Mouse (Mus musculus) heart, embryonic 13.5 days (tissue): ENCODE measurements around the gene Slain1. TPM values are rescaled to one million over a fixed set of nuclear protein-coding genes. Genes with fewer than 3 reads are reported as not detected.
"Not testable (repeated sequence)": the region's sequence is repeated elsewhere in the genome, so short reads cannot be mapped to it uniquely, and the experiment has no call there.

Source experiments
- ATAC-seq: fragments of 200-750 bp; cut with Nextera tagmentation; 2 replicates; pipeline ENCODE4 v1.8.0; 2017; ENCODE audit warnings: moderate TSS enrichment; ENCODE audit not compliant: insufficient number of reproducible peaks, low FRiP score, low TSS enrichment; ENCODE audit errors: extremely low read depth
- H3K27ac ChIP-seq: fragments of 300-500 bp; sonication (generic); replicated peaks from 2 replicates; pipeline ENCODE4 v1.5.1; 2015; ENCODE audit warnings: moderate library complexity, mild to moderate bottlenecking, inconsistent platforms
- H3K27me3 ChIP-seq: fragments of 300-500 bp; sonication (generic); replicated peaks from 2 replicates; pipeline ENCODE4 v1.6.1; 2015; ENCODE audit warnings: mild to moderate bottlenecking, inconsistent platforms
- H3K36me3 ChIP-seq: fragments of 300-500 bp; sonication (generic); 2 replicates; pipeline ENCODE4 v1.6.1; 2015; ENCODE audit warnings: mild to moderate bottlenecking, inconsistent platforms
- H3K4me1 ChIP-seq: fragments of 300-500 bp; sonication (generic); 2 replicates; pipeline ENCODE4 v1.6.1; 2015; ENCODE audit warnings: inconsistent platforms
- H3K4me2 ChIP-seq: fragments of 300-500 bp; sonication (generic); 2 replicates; pipeline ENCODE4 v1.6.1; 2015; ENCODE audit warnings: inconsistent platforms, mild to moderate bottlenecking, moderate library complexity
- H3K4me3 ChIP-seq: fragments of 300-500 bp; sonication (generic); 2 replicates; pipeline ENCODE4 v1.5.1; 2015; ENCODE audit warnings: moderate library complexity, mild to moderate bottlenecking, inconsistent platforms
- H3K9ac ChIP-seq: fragments of 300-500 bp; sonication (generic); 2 replicates; pipeline ENCODE4 v1.6.1; 2015; ENCODE audit warnings: inconsistent platforms, mild to moderate bottlenecking, moderate library complexity
- H3K9me3 ChIP-seq: fragments of 300-500 bp; sonication (generic); 2 replicates; pipeline ENCODE4 v1.6.1; 2016; ENCODE audit warnings: inconsistent platforms
- WGBS: fragments of 180-500 bp; shearing (Covaris S2); methylation state at CpG from one replicate; pipeline ENCODE4 v1.1.7; 2015; ENCODE audit warnings: mixed read lengths; 5-methylcytosine and 5-hydroxymethylcytosine counted together
- polyA plus RNA-seq: library from polyadenylated mRNA; unstranded; fragments of >200 nt; fragmentation: Nextera tagmentation; extraction: Ambion mirVana; gene quantifications from 2 replicates; pipeline ENCODE4 v1.2.1, GENCODE M21; 2015

Gene Slain1
- polyA plus RNA-seq, 1 experiment from 2014 or later, result 0.31 TPM

- H3K27ac ChIP-seq, result no peak overlapping the region
- no peaks in the 10 kb centered on the region; the same call in 1 of the 2 replicates for H3K27me3 ChIP-seq
- H3K9me3 ChIP-seq, result no peaks in the 10 kb centered on the region
- H3K9ac ChIP-seq, result no peak overlapping the region
- WGBS, result 83% methylated on average over 9 of the region's 9 CpGs
- no peaks in the 10 kb centered on the region for H3K36me3 ChIP-seq
- ATAC-seq, result no peak
- peaks cover 4% of the 10 kb centered on the region; the same call in 1 of the 2 replicates for H3K4me1 ChIP-seq
- no peak overlapping the region for H3K4me3 ChIP-seq
- no peak overlapping the region for H3K4me2 ChIP-seq
Observed at GRCm38 (mm10) chr14:103723314-103723713, 73.3 kb downstream of the Slain1 start.

- 47% methylated on average over 4 of the region's 4 CpGs for WGBS
- H3K9ac ChIP-seq, result no peak overlapping the region
- H3K4me2 ChIP-seq, result no peak overlapping the region
- no peaks in the 10 kb centered on the region for H3K9me3 ChIP-seq
- no peaks in the 10 kb centered on the region for H3K27me3 ChIP-seq
- peaks cover 4% of the 10 kb centered on the region; the same call in 1 of the 2 replicates for H3K4me1 ChIP-seq
- H3K27ac ChIP-seq, result no peak overlapping the region
- no peaks in the 10 kb centered on the region for H3K36me3 ChIP-seq
- H3K4me3 ChIP-seq, result no peak overlapping the region
- ATAC-seq, result no peak
Observed at GRCm38 (mm10) chr14:103723841-103724240, 73.8 kb downstream of the Slain1 start.

- Histone ChIP-seq H3K4me2 (no peak overlapping the region), H3K4me3 (no peak overlapping the region), H3K27me3 (no peaks in the 10 kb centered on the region), H3K9me3 (no peaks in the 10 kb centered on the region), H3K9ac (no peak overlapping the region), H3K36me3 (no peaks in the 10 kb centered on the region), H3K4me1 (no peaks in the 10 kb centered on the region), H3K27ac (no peak overlapping the region)
- ATAC-seq, result no peak
- WGBS, result 80% methylated on average over 8 of the region's 8 CpGs
Observed at GRCm38 (mm10) chr14:103728506-103728905, 78.5 kb downstream of the Slain1 start.

- Histone ChIP-seq H3K4me1 (no peaks in the 10 kb centered on the region), H3K4me2 (no peak overlapping the region), H3K9me3 (no peaks in the 10 kb centered on the region), H3K36me3 (no peaks in the 10 kb centered on the region), H3K27me3 (no peaks in the 10 kb centered on the region), H3K27ac (no peak overlapping the region), H3K4me3 (no peak overlapping the region), H3K9ac (no peak overlapping the region)
- no peak for ATAC-seq
- 69% methylated on average over 23 of the region's 23 CpGs for WGBS
Observed at GRCm38 (mm10) chr14:103728951-103729725, 79.1 kb downstream of the Slain1 start.

- Histone ChIP-seq H3K9me3 (no peaks in the 10 kb centered on the region), H3K4me1 (no peaks in the 10 kb centered on the region), H3K4me2 (no peak overlapping the region), H3K9ac (no peak overlapping the region), H3K27ac (no peak overlapping the region), H3K27me3 (no peaks in the 10 kb centered on the region), H3K36me3 (no peaks in the 10 kb centered on the region), H3K4me3 (no peak overlapping the region)
- 68% methylated on average over 11 of the region's 11 CpGs for WGBS
- no peak for ATAC-seq
Observed at GRCm38 (mm10) chr14:103729760-103730367, 79.8 kb downstream of the Slain1 start.

GRCm38 (mm10) chr14:103732626-103733025 lies 82.6 kb downstream of the Slain1 start:
- H3K9ac ChIP-seq, result no peak overlapping the region
- H3K9me3 ChIP-seq, result no peaks in the 10 kb centered on the region
- H3K4me3 ChIP-seq, result no peak overlapping the region
- no peaks in the 10 kb centered on the region for H3K4me1 ChIP-seq
- WGBS, result 53% methylated on average over 1 of the region's 1 CpGs
- H3K4me2 ChIP-seq, result no peak overlapping the region
- H3K27me3 ChIP-seq, result no peaks in the 10 kb centered on the region
- H3K27ac ChIP-seq, result no peak overlapping the region
- ATAC-seq, result no peak
- no peaks in the 10 kb centered on the region for H3K36me3 ChIP-seq

- Histone ChIP-seq H3K27ac (no peak overlapping the region), H3K4me3 (no peak overlapping the region), H3K4me2 (no peak overlapping the region), H3K9ac (no peak overlapping the region), H3K36me3 (no peaks in the 10 kb centered on the region), H3K4me1 (no peaks in the 10 kb centered on the region), H3K27me3 (no peaks in the 10 kb centered on the region), H3K9me3 (no peaks in the 10 kb centered on the region)
- ATAC-seq, result no peak
- WGBS, result 73% methylated on average over 7 of the region's 7 CpGs
Observed at GRCm38 (mm10) chr14:103741216-103741615, 91.2 kb downstream of the Slain1 start.

- Histone ChIP-seq H3K27me3 (no peaks in the 10 kb centered on the region), H3K4me3 (no peak overlapping the region), H3K9me3 (no peaks in the 10 kb centered on the region), H3K9ac (no peak overlapping the region), H3K4me2 (no peak overlapping the region), H3K27ac (no peak overlapping the region), H3K4me1 (no peaks in the 10 kb centered on the region), H3K36me3 (no peaks in the 10 kb centered on the region)
- 64% methylated on average over 8 of the region's 8 CpGs for WGBS
- ATAC-seq, result no peak
Observed at GRCm38 (mm10) chr14:103742150-103742549, 92.1 kb downstream of the Slain1 start.

- Histone ChIP-seq H3K27me3 (no peaks in the 10 kb centered on the region), H3K4me1 (no peaks in the 10 kb centered on the region), H3K4me3 (no peak overlapping the region), H3K4me2 (no peak overlapping the region), H3K9me3 (no peaks in the 10 kb centered on the region), H3K36me3 (no peaks in the 10 kb centered on the region), H3K9ac (no peak overlapping the region), H3K27ac (no peak overlapping the region)
- WGBS, result 54% methylated on average over 6 of the region's 6 CpGs
- ATAC-seq, result no peak
Observed at GRCm38 (mm10) chr14:103747345-103747744, 97.3 kb downstream of the Slain1 start.

- not testable (repeated sequence) for H3K27ac ChIP-seq, H3K9me3 ChIP-seq, H3K27me3 ChIP-seq, H3K36me3 ChIP-seq, ATAC-seq, H3K4me2 ChIP-seq, H3K9ac ChIP-seq, H3K4me1 ChIP-seq, H3K4me3 ChIP-seq
- 75% methylated on average over 4 of the region's 4 CpGs for WGBS
Observed at GRCm38 (mm10) chr14:103750638-103751037, 100.6 kb downstream of the Slain1 start.

GRCm38 (mm10) chr14:103751384-103751783 lies 101.4 kb downstream of the Slain1 start:
- no peaks in the 10 kb centered on the region for H3K27me3 ChIP-seq
- H3K36me3 ChIP-seq, result no peaks in the 10 kb centered on the region
- no peak for ATAC-seq
- H3K4me1 ChIP-seq, result no peaks in the 10 kb centered on the region
- no peaks in the 10 kb centered on the region for H3K9me3 ChIP-seq
- no peak overlapping the region for H3K4me3 ChIP-seq
- no peak overlapping the region for H3K4me2 ChIP-seq
- no peak overlapping the region for H3K9ac ChIP-seq
- H3K27ac ChIP-seq, result no peak overlapping the region

GRCm38 (mm10) chr14:103752773-103753172 lies 102.7 kb downstream of the Slain1 start:
- no peaks in the 10 kb centered on the region for H3K9me3 ChIP-seq
- ATAC-seq, result no peak
- H3K9ac ChIP-seq, result no peak overlapping the region
- WGBS, result 80% methylated on average over 7 of the region's 7 CpGs
- H3K27me3 ChIP-seq, result no peaks in the 10 kb centered on the region
- H3K4me2 ChIP-seq, result no peak overlapping the region
- no peaks in the 10 kb centered on the region for H3K4me1 ChIP-seq
- no peak overlapping the region for H3K27ac ChIP-seq
- no peak overlapping the region for H3K4me3 ChIP-seq
- H3K36me3 ChIP-seq, result no peaks in the 10 kb centered on the region
